Mouse (Mus musculus) mouse trophoblast stem cell (cell line): ENCODE results near the gene Adpgk.

Source experiments
- in situ Hi-C, 2 experiments: fragments of 300-500 bp; cut with MseI, MboI; formaldehyde crosslinking; loops; 2 replicates in 1 of 2; 3 replicates in 1 of 2; pipeline ENCODE4 v1.15.1; 2025

Adpgk gene

DNA sequence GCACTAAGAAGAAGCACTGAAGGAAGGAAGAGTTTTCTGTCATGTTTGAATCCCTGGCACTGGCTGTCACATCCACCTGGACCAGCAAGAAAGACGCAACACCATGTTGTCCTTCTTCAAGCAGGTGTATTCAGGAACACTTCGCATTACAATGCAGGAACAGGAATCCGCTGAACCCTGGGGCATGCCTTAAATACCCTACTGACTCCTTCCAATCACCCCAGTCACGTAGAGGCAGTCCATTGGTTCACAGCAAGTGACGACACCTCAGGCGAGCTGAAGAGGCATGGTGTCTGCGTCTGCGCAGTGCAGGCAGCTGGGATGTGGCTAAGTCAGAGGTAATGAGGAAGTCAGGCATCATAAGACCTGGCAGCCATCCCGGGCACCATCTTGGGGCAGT is 78.3 kb downstream of the Adpgk start:
- in situ Hi-C loops = no loop called here
